Mouse (Mus musculus): ENCODE results near the gene Nono. TPM values are rescaled to one million over a fixed set of nuclear protein-coding genes. Genes with fewer than 3 reads are reported as not detected.
A peak's percentile ranks its signal among the peaks of the same experiment; 100 is the strongest.

Gene Nono
- polyA plus RNA-seq, 1 experiment from 2014 or later = 412 TPM

GRCm38 (mm10) chrX:101418946-101419724, 10.0 kb upstream of the Nono start:
- Histone ChIP-seq H3K9me3 (ENCODE audit: control insufficient read depth, low read length) (no peaks in the 10 kb centered on the region), H3K4me1 (replicated peaks; ENCODE audit: control insufficient read depth, insufficient read depth, low read length) (peaks cover 7% of the 10 kb centered on the region), H3K27me3 (ENCODE audit: control insufficient read depth, insufficient read depth, low read depth, low read length) (no peaks in the 10 kb centered on the region), H3K4me3 (ENCODE audit: low read length) (peak overlapping the region; percentile 65), H3K36me3 (ENCODE audit: control insufficient read depth, insufficient read depth, low read length) (no peaks in the 10 kb centered on the region), H3K4me2 (ENCODE audit: low read depth, low read length) (peak overlapping the region; percentile 60), H3K9ac (ENCODE audit: low read length) (peak overlapping the region; percentile 76), H3K27ac (ENCODE audit: low read length) (peak overlapping the region; percentile 66)
- 26% methylated on average over 35 of the region's 36 CpGs for WGBS
- ATAC-seq (ENCODE audit: low read depth) = peak; percentile 21

GRCm38 (mm10) chrX:101419725-101420699, 9.1 kb upstream of the Nono start:
- Histone ChIP-seq H3K4me2 (ENCODE audit: low read depth, low read length) (peak overlapping the region; percentile 70), H3K27me3 (ENCODE audit: control insufficient read depth, insufficient read depth, low read depth, low read length) (no peaks in the 10 kb centered on the region), H3K36me3 (ENCODE audit: control insufficient read depth, insufficient read depth, low read length) (no peaks in the 10 kb centered on the region), H3K9me3 (ENCODE audit: control insufficient read depth, low read length) (no peaks in the 10 kb centered on the region), H3K4me3 (ENCODE audit: low read length) (peak overlapping the region; percentile 65), H3K27ac (ENCODE audit: low read length) (peak overlapping the region; percentile 79), H3K4me1 (replicated peaks; ENCODE audit: control insufficient read depth, insufficient read depth, low read length) (peaks cover 7% of the 10 kb centered on the region), H3K9ac (ENCODE audit: low read length) (peak overlapping the region; percentile 76)
- ATAC-seq (ENCODE audit: low read depth) = peak; percentile 96
- 13% methylated on average over 51 of the region's 54 CpGs for WGBS

DNA sequence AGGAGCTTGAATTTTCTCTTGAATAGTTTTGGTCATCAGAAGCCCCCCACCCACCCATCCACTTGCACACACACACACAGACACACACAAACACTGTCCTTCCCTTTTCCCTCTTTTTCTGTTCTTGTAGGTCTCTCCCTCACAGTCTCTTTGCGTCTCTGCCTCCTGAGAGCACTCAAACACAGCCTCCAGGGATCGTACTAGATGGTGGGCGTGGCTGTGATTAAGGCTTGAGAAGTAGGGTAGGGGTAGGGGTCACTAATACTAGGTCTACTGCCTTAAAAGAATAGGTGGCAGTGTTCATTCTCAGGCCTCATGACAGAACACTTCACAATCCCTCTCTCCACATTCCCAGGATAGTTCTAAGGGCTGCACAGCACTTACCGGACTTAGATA, 8.4 kb upstream of the Nono start, which contains the start of gene Zmym3:
Gene Zmym3, minus strand, starts transcription at position 150 of the 396 bp plus-strand sequence.
- peak within 1 kb of the TSS; percentile 65 for H3K4me3 ChIP-seq (ENCODE audit: low read length)
- peak within 1 kb of the TSS; percentile 70 for H3K4me2 ChIP-seq (ENCODE audit: low read depth, low read length)
- no peaks in the 10 kb centered on the region for H3K36me3 ChIP-seq (ENCODE audit: control insufficient read depth, insufficient read depth, low read length)
- no peaks in the 10 kb centered on the region for H3K27me3 ChIP-seq (ENCODE audit: control insufficient read depth, insufficient read depth, low read depth, low read length)
- peak; percentile 24 for ATAC-seq (ENCODE audit: low read depth)
- no peaks in the 10 kb centered on the region for H3K9me3 ChIP-seq (ENCODE audit: control insufficient read depth, low read length)
- peak within 1 kb of the TSS; percentile 79 for H3K27ac ChIP-seq (ENCODE audit: low read length)
- peak within 1 kb of the TSS; percentile 76 for H3K9ac ChIP-seq (ENCODE audit: low read length)
- peaks cover 7% of the 10 kb centered on the region for H3K4me1 ChIP-seq (replicated peaks; ENCODE audit: control insufficient read depth, insufficient read depth, low read length)
- WGBS = 21% methylated on average over 4 of the region's 4 CpGs

DNA sequence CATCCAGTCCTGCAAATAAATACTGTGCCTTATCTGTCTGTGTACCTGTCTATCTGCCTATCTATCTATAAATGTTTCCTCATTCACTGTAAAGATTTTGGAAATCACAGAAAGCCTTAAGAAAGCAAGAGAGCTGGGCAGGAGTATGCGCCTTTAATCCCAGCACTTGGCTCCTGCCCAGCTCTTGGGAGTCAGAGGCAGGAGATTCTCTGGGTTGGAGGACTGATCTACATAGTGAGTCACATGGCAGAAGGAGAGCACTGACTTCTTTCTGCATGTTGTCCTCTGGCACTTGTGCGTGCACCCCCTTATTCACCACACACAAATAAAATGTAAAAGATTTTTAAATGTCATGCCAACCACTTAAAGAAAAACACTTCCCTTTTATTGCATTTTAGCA, 5.7 kb upstream of the Nono start:
- no peak for ATAC-seq (ENCODE audit: low read depth)
- Histone ChIP-seq H3K4me3 (ENCODE audit: low read length) (no peak overlapping the region), H3K4me2 (ENCODE audit: low read depth, low read length) (no peak overlapping the region), H3K9me3 (ENCODE audit: control insufficient read depth, low read length) (no peaks in the 10 kb centered on the region), H3K9ac (ENCODE audit: low read length) (no peak overlapping the region), H3K36me3 (ENCODE audit: control insufficient read depth, insufficient read depth, low read length) (no peaks in the 10 kb centered on the region), H3K27me3 (ENCODE audit: control insufficient read depth, insufficient read depth, low read depth, low read length) (no peaks in the 10 kb centered on the region), H3K27ac (ENCODE audit: low read length) (no peak overlapping the region), H3K4me1 (replicated peaks; ENCODE audit: control insufficient read depth, insufficient read depth, low read length) (peaks cover 3% of the 10 kb centered on the region)
- 79% methylated on average over 2 of the region's 2 CpGs for WGBS

- H3K36me3 ChIP-seq (ENCODE audit: control insufficient read depth, insufficient read depth, low read length) = no peaks in the 10 kb centered on the region
- H3K9ac ChIP-seq (ENCODE audit: low read length) = no peak overlapping the region
- no peaks in the 10 kb centered on the region for H3K9me3 ChIP-seq (ENCODE audit: control insufficient read depth, low read length)
- H3K27ac ChIP-seq (ENCODE audit: low read length) = no peak overlapping the region
- 6% methylated on average over 1 of the region's 1 CpGs for WGBS
- no peaks in the 10 kb centered on the region for H3K4me1 ChIP-seq (replicated peaks; ENCODE audit: control insufficient read depth, insufficient read depth, low read length)
- no peak overlapping the region for H3K4me2 ChIP-seq (ENCODE audit: low read depth, low read length)
- no peaks in the 10 kb centered on the region for H3K27me3 ChIP-seq (ENCODE audit: control insufficient read depth, insufficient read depth, low read depth, low read length)
- ATAC-seq (ENCODE audit: low read depth) = no peak
- no peak overlapping the region for H3K4me3 ChIP-seq (ENCODE audit: low read length)
These were observed 1.3 kb upstream of the Nono start for GRCm38 (mm10) chrX:101427774-101428173.

GRCm38 (mm10) chrX:101428785-101429141, 355 bp upstream of the Nono start:
- no peak for ATAC-seq (ENCODE audit: low read depth)
- Histone ChIP-seq H3K27me3 (ENCODE audit: control insufficient read depth, insufficient read depth, low read depth, low read length) (no peaks in the 10 kb centered on the region), H3K9me3 (ENCODE audit: control insufficient read depth, low read length) (no peaks in the 10 kb centered on the region), H3K4me1 (replicated peaks; ENCODE audit: control insufficient read depth, insufficient read depth, low read length) (no peaks in the 10 kb centered on the region), H3K27ac (ENCODE audit: low read length) (peak overlapping the region; percentile 94), H3K9ac (ENCODE audit: low read length) (peak overlapping the region; percentile 59), H3K36me3 (ENCODE audit: control insufficient read depth, insufficient read depth, low read length) (no peaks in the 10 kb centered on the region), H3K4me2 (ENCODE audit: low read depth, low read length) (peak overlapping the region; percentile 51), H3K4me3 (ENCODE audit: low read length) (peak overlapping the region; percentile 44)
- 23% methylated on average over 7 of the region's 7 CpGs for WGBS

GRCm38 (mm10) chrX:101429976-101430375, 858 bp downstream of the Nono start:
- WGBS = 24% methylated on average over 14 of the region's 14 CpGs
- Histone ChIP-seq H3K4me3 (ENCODE audit: low read length) (peak overlapping the region; percentile 70), H3K9me3 (ENCODE audit: control insufficient read depth, low read length) (no peaks in the 10 kb centered on the region), H3K9ac (ENCODE audit: low read length) (peak overlapping the region; percentile 86), H3K27me3 (ENCODE audit: control insufficient read depth, insufficient read depth, low read depth, low read length) (no peaks in the 10 kb centered on the region), H3K36me3 (ENCODE audit: control insufficient read depth, insufficient read depth, low read length) (0 out of 2 replicates have a peak, but pooled peaks cover 2% of the 10 kb centered on the region), H3K27ac (ENCODE audit: low read length) (peak overlapping the region; percentile 93), H3K4me2 (ENCODE audit: low read depth, low read length) (peak overlapping the region; percentile 52), H3K4me1 (replicated peaks; ENCODE audit: control insufficient read depth, insufficient read depth, low read length) (no peaks in the 10 kb centered on the region)
- ATAC-seq (ENCODE audit: low read depth) = peak; percentile 56

GRCm38 (mm10) chrX:101448886-101449475, 19.9 kb downstream of the Nono start, which contains the start of gene Itgb1bp2:
Itgb1bp2 (plus strand) TSS chrX:101449088.
- Histone ChIP-seq H3K27ac (ENCODE audit: low read length) (no peak within 1 kb of the TSS), H3K4me1 (replicated peaks; ENCODE audit: control insufficient read depth, insufficient read depth, low read length) (no peaks in the 10 kb centered on the region), H3K4me3 (ENCODE audit: low read length) (no peak within 1 kb of the TSS), H3K27me3 (ENCODE audit: control insufficient read depth, insufficient read depth, low read depth, low read length) (no peaks in the 10 kb centered on the region), H3K9ac (ENCODE audit: low read length) (no peak within 1 kb of the TSS), H3K4me2 (ENCODE audit: low read depth, low read length) (no peak within 1 kb of the TSS), H3K36me3 (ENCODE audit: control insufficient read depth, insufficient read depth, low read length) (peaks cover 17% of the 10 kb centered on the region), H3K9me3 (ENCODE audit: control insufficient read depth, low read length) (no peaks in the 10 kb centered on the region)
- ATAC-seq (ENCODE audit: low read depth) = no peak
- 68% methylated on average over 4 of the region's 4 CpGs for WGBS

- 37% methylated on average over 1 of the region's 1 CpGs for WGBS
- H3K27ac ChIP-seq (ENCODE audit: low read length) = no peak overlapping the region
These were observed 22.0 kb downstream of the Nono start for GRCm38 (mm10) chrX:101451147-101451546.

More at GRCm38 (mm10) chrX:101451147-101451546, 22.0 kb downstream of the Nono start:
- ATAC-seq (ENCODE audit: low read depth) = no peak
- H3K4me2 ChIP-seq (ENCODE audit: low read depth, low read length) = no peak overlapping the region
- H3K4me3 ChIP-seq (ENCODE audit: low read length) = no peak overlapping the region
- H3K9me3 ChIP-seq (ENCODE audit: control insufficient read depth, low read length) = no peaks in the 10 kb centered on the region
- H3K27me3 ChIP-seq (ENCODE audit: control insufficient read depth, insufficient read depth, low read depth, low read length) = no peaks in the 10 kb centered on the region
- peaks cover 10% of the 10 kb centered on the region for H3K36me3 ChIP-seq (ENCODE audit: control insufficient read depth, insufficient read depth, low read length)
- H3K4me1 ChIP-seq (replicated peaks; ENCODE audit: control insufficient read depth, insufficient read depth, low read length) = no peaks in the 10 kb centered on the region
- no peak overlapping the region for H3K9ac ChIP-seq (ENCODE audit: low read length)
